Mouse (Mus musculus): ENCODE results near the gene Nebl.
A peak's percentile ranks its signal among the peaks of the same experiment; 100 is the strongest.

Nebl gene

GRCm38 (mm10) chr2:17610259-17610658, 121.0 kb downstream of the Nebl start:
- DNase-seq = no peak

- no peak for DNase-seq
Observed at GRCm38 (mm10) chr2:17603573-17603972, 127.7 kb downstream of the Nebl start.

- no peak for DNase-seq
Observed at GRCm38 (mm10) chr2:17600652-17601051, 130.6 kb downstream of the Nebl start.

- no peak for DNase-seq
Observed at GRCm38 (mm10) chr2:17599860-17600259, 131.4 kb downstream of the Nebl start.

GRCm38 (mm10) chr2:17597932-17598331, 133.3 kb downstream of the Nebl start:
- no peak for DNase-seq

GRCm38 (mm10) chr2:17589669-17590068, 141.6 kb downstream of the Nebl start:
- DNase-seq = no peak

- no peak for DNase-seq
Observed at GRCm38 (mm10) chr2:17585329-17585992, 145.8 kb downstream of the Nebl start.

GRCm38 (mm10) chr2:17575648-17576047, 155.6 kb downstream of the Nebl start:
- DNase-seq = no peak

- DNase-seq = no peak
Observed at GRCm38 (mm10) chr2:17571716-17572115, 159.5 kb downstream of the Nebl start.

- DNase-seq = no peak
Observed at GRCm38 (mm10) chr2:17558889-17559742, 172.1 kb downstream of the Nebl start.

GRCm38 (mm10) chr2:17549895-17550558, 181.2 kb downstream of the Nebl start:
- DNase-seq = no peak

GRCm38 (mm10) chr2:17546354-17546948, 184.8 kb downstream of the Nebl start:
- no peak for DNase-seq

GRCm38 (mm10) chr2:17539737-17540136, 191.5 kb downstream of the Nebl start:
- DNase-seq = no peak

- peak; percentile 66 to 75 for DNase-seq
Observed at GRCm38 (mm10) chr2:17538493-17538892, 192.8 kb downstream of the Nebl start.

- DNase-seq = no peak
Observed at GRCm38 (mm10) chr2:17531355-17532105, 199.7 kb downstream of the Nebl start.

- DNase-seq = no peak
Observed at GRCm38 (mm10) chr2:17525739-17526526, 205.3 kb downstream of the Nebl start.

- no peak for DNase-seq
Observed at GRCm38 (mm10) chr2:17525211-17525610, 206.1 kb downstream of the Nebl start.

- no peak for DNase-seq
Observed at GRCm38 (mm10) chr2:17524205-17524978, 206.9 kb downstream of the Nebl start.

GRCm38 (mm10) chr2:17523791-17524190, 207.5 kb downstream of the Nebl start:
- DNase-seq = no peak

- DNase-seq = no peak
Observed at GRCm38 (mm10) chr2:17515686-17516085, 215.6 kb downstream of the Nebl start.

- no peak for DNase-seq
Observed at GRCm38 (mm10) chr2:17514765-17515164, 216.5 kb downstream of the Nebl start.

Data from cerebellum, postnatal 36 days (tissue).